Mouse (Mus musculus) hindbrain, embryonic 12.5 days (tissue): ENCODE measurements around the gene Gm4498. TPM values are rescaled to one million over a fixed set of nuclear protein-coding genes. Genes with fewer than 3 reads are reported as not detected.
"Not testable (repeated sequence)": the region's sequence is repeated elsewhere in the genome, so short reads cannot be mapped to it uniquely, and the experiment has no call there.

Experiments used
- ATAC-seq: fragments of 200-750 bp; cut with Nextera tagmentation; 2 replicates; pipeline ENCODE4 v1.8.0; 2017; ENCODE audit warnings: moderate TSS enrichment; ENCODE audit not compliant: low FRiP score
- H3K27ac ChIP-seq: fragments of 300-500 bp; sonication (generic); 2 replicates; pipeline ENCODE4 v1.5.1; 2016; ENCODE audit warnings: mild to moderate bottlenecking
- H3K27me3 ChIP-seq: fragments of 300-500 bp; sonication (generic); 2 replicates; pipeline ENCODE4 v1.6.1; 2016; ENCODE audit warnings: mild to moderate bottlenecking
- H3K36me3 ChIP-seq: fragments of 300-500 bp; sonication (generic); 2 replicates; pipeline ENCODE4 v1.6.1; 2016; ENCODE audit warnings: mild to moderate bottlenecking
- H3K4me1 ChIP-seq: fragments of 300-500 bp; sonication (generic); 2 replicates; pipeline ENCODE4 v1.6.1; 2016
- H3K4me2 ChIP-seq: fragments of 300-500 bp; sonication (generic); replicated peaks from 2 replicates; pipeline ENCODE4 v1.6.1; 2016; ENCODE audit warnings: mild to moderate bottlenecking
- H3K4me3 ChIP-seq: fragments of 300-500 bp; sonication (generic); 2 replicates; pipeline ENCODE4 v1.5.1; 2016; ENCODE audit warnings: mild to moderate bottlenecking
- H3K9ac ChIP-seq: fragments of 300-500 bp; sonication (generic); 2 replicates; pipeline ENCODE4 v1.6.1; 2016; ENCODE audit warnings: mild to moderate bottlenecking, moderate library complexity
- H3K9me3 ChIP-seq: fragments of 300-500 bp; sonication (generic); replicated peaks from 2 replicates; pipeline ENCODE4 v1.6.1; 2016; ENCODE audit warnings: mild to moderate bottlenecking
- WGBS: fragments of 180-500 bp; shearing (Covaris S2); methylation state at CpG from one replicate; pipeline ENCODE4 v1.1.7; 2016; 5-methylcytosine and 5-hydroxymethylcytosine counted together
- polyA plus RNA-seq: library from polyadenylated mRNA; unstranded; fragments of >200 nt; fragmentation: Nextera tagmentation; extraction: Ambion mirVana; gene quantifications from 2 replicates; pipeline ENCODE4 v1.2.1, GENCODE M21; 2016

Gm4498 gene
- polyA plus RNA-seq = not detected in 2 replicates

DNA sequence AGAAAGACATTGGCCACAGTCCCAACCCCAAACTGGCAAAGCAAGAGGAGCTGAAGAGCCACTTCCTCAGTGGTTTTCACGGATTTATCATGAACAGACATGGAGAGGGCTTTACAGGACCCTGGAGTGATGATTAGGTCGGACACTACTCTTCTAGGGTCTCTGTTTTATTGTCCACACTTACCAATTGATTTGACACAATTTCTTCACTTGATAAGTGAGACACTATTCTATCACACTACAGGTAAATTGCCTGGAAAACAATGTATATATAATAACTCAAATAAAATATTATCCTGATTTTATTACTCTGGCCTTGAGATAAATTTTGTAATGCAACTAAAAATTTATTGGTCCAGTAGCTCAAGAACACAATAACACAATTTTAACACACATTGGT lies at the start of gene Gm4498:
Gene Gm4498, minus strand, starts transcription at position 101 of the 400 bp plus-strand sequence.
- not testable (repeated sequence) for H3K27me3 ChIP-seq, H3K4me2 ChIP-seq, H3K9me3 ChIP-seq, H3K9ac ChIP-seq, H3K4me3 ChIP-seq, H3K27ac ChIP-seq, ATAC-seq, H3K4me1 ChIP-seq, H3K36me3 ChIP-seq
- WGBS = no CpG with 5 or more reads among the region's 2 CpGs

GRCm38 (mm10) chr7:20262734-20263133 lies 29.1 kb upstream of the Gm4498 start, which contains the start of gene Gm5890:
Gene Gm5890, minus strand, starts transcription at chr7:20262834.
- H3K9me3 ChIP-seq, H3K4me1 ChIP-seq, H3K4me2 ChIP-seq, H3K4me3 ChIP-seq, H3K27me3 ChIP-seq, H3K9ac ChIP-seq, H3K36me3 ChIP-seq, ATAC-seq, H3K27ac ChIP-seq: not testable (repeated sequence)
- WGBS = no CpG with 5 or more reads among the region's 3 CpGs

DNA sequence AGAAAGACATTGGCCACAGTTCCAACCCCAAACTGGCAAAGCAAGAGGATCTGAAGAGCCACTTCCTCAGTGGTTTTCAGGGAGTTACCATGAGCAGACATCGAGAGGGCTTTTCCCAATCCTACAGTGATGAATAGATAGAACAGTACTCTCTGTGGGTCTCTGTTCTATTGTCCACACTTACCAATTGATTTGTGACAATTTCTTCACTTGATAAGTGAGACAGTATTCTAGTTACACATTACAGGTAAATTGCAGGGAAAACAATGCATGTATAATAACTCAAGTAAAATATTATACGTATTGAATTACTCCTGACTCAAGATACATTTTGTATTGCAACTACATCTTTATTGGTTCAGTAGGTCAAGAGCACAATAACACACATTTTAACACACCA lies 28.1 kb downstream of the Gm4498 start, which contains the start of gene Gm6164:
Gene Gm6164, minus strand, starts transcription at position 101 of the 400 bp plus-strand sequence.
- not testable (repeated sequence) for ATAC-seq, H3K27ac ChIP-seq, H3K4me3 ChIP-seq, H3K36me3 ChIP-seq, H3K4me2 ChIP-seq, H3K4me1 ChIP-seq, H3K9me3 ChIP-seq, H3K27me3 ChIP-seq, H3K9ac ChIP-seq
- WGBS = no CpG with 5 or more reads among the region's 2 CpGs

DNA sequence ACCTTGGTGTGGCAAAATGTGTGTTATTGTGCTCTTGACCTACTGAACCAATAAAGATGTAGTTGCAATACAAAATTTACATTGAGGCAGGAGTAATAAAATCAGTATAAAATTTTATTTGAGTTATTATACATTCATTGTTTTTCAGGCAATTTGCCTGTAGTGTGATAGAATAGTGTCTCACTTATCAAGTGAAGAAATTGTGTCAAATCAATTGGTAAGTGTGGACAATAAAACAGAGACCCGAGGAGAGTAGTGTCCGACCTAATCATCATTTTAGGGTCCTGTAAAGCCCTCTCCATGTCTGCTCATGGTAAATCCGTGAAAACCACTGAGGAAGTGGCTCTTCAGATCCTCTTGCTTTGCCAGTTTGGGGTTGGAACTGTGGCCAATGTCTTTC lies 40.2 kb downstream of the Gm4498 start, which contains the start of gene Vmn1r95:
Gene Vmn1r95, plus strand, starts transcription at position 301 of the 400 bp plus-strand sequence.
- H3K9ac ChIP-seq, ATAC-seq, H3K27me3 ChIP-seq, H3K27ac ChIP-seq, H3K4me3 ChIP-seq, H3K4me1 ChIP-seq, H3K36me3 ChIP-seq, H3K4me2 ChIP-seq, H3K9me3 ChIP-seq: not testable (repeated sequence)
- no CpG with 5 or more reads among the region's 3 CpGs for WGBS

Other genes with a start within 250 kb of the Gm4498 start
- not detected in 2 replicates for gene Nlrp9b, start 242.4 kb downstream of the Gm4498 start, polyA plus RNA-seq
- not detected in 2 replicates for gene Vmn1r91, start 134.1 kb downstream of the Gm4498 start, polyA plus RNA-seq
- not detected in 2 replicates for gene Gm16442, start 111.2 kb downstream of the Gm4498 start, polyA plus RNA-seq
- gene Vmn1r93, start 94.7 kb downstream of the Gm4498 start, polyA plus RNA-seq = not detected in 2 replicates
- gene Vmn1r94, start 65.5 kb downstream of the Gm4498 start, polyA plus RNA-seq = not detected in 2 replicates
- gene Vmn1r95, start 40.1 kb downstream of the Gm4498 start, polyA plus RNA-seq = not detected in 2 replicates
- gene Gm6164, start 28.2 kb downstream of the Gm4498 start, polyA plus RNA-seq = not detected in 2 replicates
- not detected in 2 replicates for gene Gm5890, start 29.0 kb upstream of the Gm4498 start, polyA plus RNA-seq
- not detected in 2 replicates for gene Gm4133, start 100.2 kb upstream of the Gm4498 start, polyA plus RNA-seq
- not detected in 2 replicates for gene Gm5728, start 141.6 kb upstream of the Gm4498 start, polyA plus RNA-seq
- gene Vmn1r100, start 184.1 kb upstream of the Gm4498 start, polyA plus RNA-seq = not detected in 2 replicates
- gene Vmn1r101, start 208.8 kb upstream of the Gm4498 start, polyA plus RNA-seq = not detected in 2 replicates
- gene Gm10670, start 241.1 kb upstream of the Gm4498 start, polyA plus RNA-seq = not detected in 2 replicates